Mouse (Mus musculus): ENCODE measurements around the gene Efcab6. TPM values are rescaled to one million over a fixed set of nuclear protein-coding genes. Genes with fewer than 3 reads are reported as not detected.
A peak's percentile ranks its signal among the peaks of the same experiment; 100 is the strongest.

Efcab6 gene
- total and polyA plus RNA-seq, 2 experiments from 2014 or later: 0.52 to 1.6 TPM

DNA sequence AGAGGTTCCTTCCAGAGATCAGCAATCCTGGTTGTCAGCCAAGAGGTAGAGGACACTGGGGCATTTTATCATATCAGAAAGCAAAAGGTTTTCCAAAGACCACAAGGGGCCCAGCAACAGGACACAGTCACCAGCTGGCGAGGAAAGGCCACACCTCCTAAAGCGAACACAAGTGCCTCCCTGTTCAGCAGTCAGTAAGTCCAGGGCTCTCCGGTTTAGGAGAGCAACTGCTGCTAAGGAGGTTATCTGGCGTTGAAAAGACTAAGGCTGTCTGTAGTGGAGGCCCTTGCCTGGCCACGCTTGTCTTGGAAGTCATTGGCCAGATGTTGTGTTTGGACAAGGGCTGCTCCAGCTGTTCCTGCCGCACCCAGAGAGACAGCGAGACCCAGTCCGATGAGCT lies 100.1 kb downstream of the Efcab6 start:
- ATAC-seq (no peak), DNase-seq (ENCODE audit: low spot score) (no peak)
- 73% methylated on average over 8 of the region's 8 CpGs for WGBS
- Histone ChIP-seq H3K36me3 (ENCODE audit: insufficient read depth, low read length) (no peaks in the 10 kb centered on the region), H3K4me2 (ENCODE audit: low read depth, low read length) (no peak overlapping the region), H3K9me3 (ENCODE audit: low read length) (no peaks in the 10 kb centered on the region), H3K27ac (no peak overlapping the region), H3K9ac (replicated peaks; ENCODE audit: low read length) (no peak overlapping the region), H3K4me1 (ENCODE audit: insufficient read depth, low read length) (no peaks in the 10 kb centered on the region; the same call in 1 of the 2 replicates), H3K27me3 (ENCODE audit: insufficient read depth, low read length) (no peaks in the 10 kb centered on the region), H3K4me3 (ENCODE audit: low read length) (no peak overlapping the region)
- TF ChIP-seq CTCF (IDR thresholded peaks at IDR 0.05; ENCODE audit: low read depth): no peak

DNA sequence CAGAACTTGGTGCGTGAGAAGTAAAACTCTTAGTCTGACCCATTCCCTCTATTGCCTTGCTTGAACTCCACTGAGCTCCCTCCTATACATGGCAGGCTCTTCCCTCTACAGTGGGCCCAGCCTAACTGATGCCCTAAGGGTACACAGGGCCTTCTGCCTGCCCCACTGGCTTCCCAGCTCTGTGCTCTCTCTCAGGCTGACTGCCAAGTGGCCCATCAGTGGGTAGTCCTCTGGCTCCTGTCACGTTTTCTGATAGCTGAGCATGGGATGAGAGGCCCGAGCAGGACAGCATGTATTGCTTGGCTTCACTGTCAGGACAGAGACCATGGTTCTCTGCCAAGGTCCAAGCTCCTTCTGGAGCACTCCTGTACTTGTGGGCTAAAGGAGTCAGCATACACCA lies 106.8 kb downstream of the Efcab6 start:
- no peaks in the 10 kb centered on the region for H3K4me1 ChIP-seq (ENCODE audit: insufficient read depth, low read length)
- no peak for TF ChIP-seq CTCF (IDR thresholded peaks at IDR 0.05; ENCODE audit: low read depth)
- H3K4me2 ChIP-seq (ENCODE audit: low read depth, low read length): no peak overlapping the region
- H3K9me3 ChIP-seq (ENCODE audit: low read length): no peaks in the 10 kb centered on the region
- H3K36me3 ChIP-seq (ENCODE audit: insufficient read depth, low read length): no peaks in the 10 kb centered on the region
- no peak for ATAC-seq
- H3K27ac ChIP-seq: no peak overlapping the region
- H3K27me3 ChIP-seq (ENCODE audit: insufficient read depth, low read length): no peaks in the 10 kb centered on the region
- H3K9ac ChIP-seq (replicated peaks; ENCODE audit: low read length): no peak overlapping the region
- 53% methylated on average over 3 of the region's 3 CpGs for WGBS
- DNase-seq (ENCODE audit: low spot score): peak; percentile 37
- H3K4me3 ChIP-seq (ENCODE audit: low read length): no peak overlapping the region

DNA sequence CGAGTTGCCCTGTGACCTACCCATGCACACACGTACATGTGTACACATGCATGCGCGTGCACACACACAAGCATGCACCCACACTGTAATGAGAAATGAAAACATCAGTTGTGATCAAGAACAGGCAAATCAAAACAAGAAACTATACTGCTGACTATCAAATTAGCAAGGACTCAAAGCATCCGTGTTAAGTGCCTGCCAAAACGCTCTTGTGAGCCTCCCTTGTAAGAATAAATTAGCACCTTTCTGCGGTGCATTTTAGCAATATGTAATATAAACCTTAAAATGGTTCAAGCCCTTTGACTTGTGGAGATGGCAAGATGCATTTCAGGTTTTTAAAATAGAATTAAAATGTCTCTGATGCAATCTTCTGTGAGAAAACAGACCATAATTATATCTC lies 108.2 kb downstream of the Efcab6 start:
- DNase-seq (ENCODE audit: low spot score) (no peak), ATAC-seq (no peak)
- Histone ChIP-seq H3K4me3 (ENCODE audit: low read length) (no peak overlapping the region), H3K9ac (replicated peaks; ENCODE audit: low read length) (no peak overlapping the region), H3K27me3 (ENCODE audit: insufficient read depth, low read length) (no peaks in the 10 kb centered on the region), H3K27ac (no peak overlapping the region), H3K4me2 (ENCODE audit: low read depth, low read length) (no peak overlapping the region), H3K4me1 (ENCODE audit: insufficient read depth, low read length) (no peaks in the 10 kb centered on the region), H3K36me3 (ENCODE audit: insufficient read depth, low read length) (no peaks in the 10 kb centered on the region), H3K9me3 (ENCODE audit: low read length) (no peaks in the 10 kb centered on the region)
- 90% methylated on average over 7 of the region's 7 CpGs for WGBS
- no peak for TF ChIP-seq CTCF (IDR thresholded peaks at IDR 0.05; ENCODE audit: low read depth)

DNA sequence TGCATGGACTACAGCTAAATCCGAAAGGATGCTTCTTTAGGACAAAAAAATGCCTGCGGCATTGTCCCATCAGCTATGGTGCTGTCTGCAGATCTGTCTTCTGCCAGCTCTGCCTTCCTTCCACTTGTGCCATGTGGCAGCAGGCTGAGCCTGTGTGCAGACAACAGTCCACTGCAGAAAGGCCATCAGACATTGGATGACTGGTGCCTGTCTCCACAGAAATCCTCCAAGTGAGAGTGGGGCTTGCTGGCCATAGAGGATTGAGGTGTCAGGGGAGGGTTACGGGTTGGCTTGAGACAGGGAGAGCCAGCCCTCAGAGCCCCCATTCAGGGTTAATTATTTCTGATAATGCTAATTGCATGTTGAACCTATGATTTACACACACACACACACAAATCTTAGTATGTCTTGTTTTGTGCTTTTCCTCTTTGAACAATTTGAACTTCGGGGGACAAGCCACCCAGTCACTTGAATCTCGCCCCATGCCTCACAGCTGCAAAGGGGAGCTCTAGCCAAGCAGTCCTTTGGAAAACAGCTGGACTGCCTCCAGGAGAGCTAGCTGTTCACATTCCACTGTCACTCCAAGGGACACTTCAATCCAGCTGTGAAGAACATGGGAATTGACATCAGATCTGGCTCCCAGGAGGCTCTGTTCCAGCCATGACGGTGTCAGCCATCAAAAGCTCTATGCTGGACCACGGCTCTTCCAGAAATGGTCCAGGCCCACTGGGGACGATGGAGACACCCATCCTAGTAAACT lies 109.1 kb downstream of the Efcab6 start:
- no peaks in the 10 kb centered on the region for H3K27me3 ChIP-seq (ENCODE audit: insufficient read depth, low read length)
- ATAC-seq: no peak
- no peak for TF ChIP-seq CTCF (IDR thresholded peaks at IDR 0.05; ENCODE audit: low read depth)
- H3K9me3 ChIP-seq (ENCODE audit: low read length): no peaks in the 10 kb centered on the region
- H3K36me3 ChIP-seq (ENCODE audit: insufficient read depth, low read length): no peaks in the 10 kb centered on the region
- H3K4me2 ChIP-seq (ENCODE audit: low read depth, low read length): no peak overlapping the region
- no peak for DNase-seq (ENCODE audit: low spot score)
- H3K27ac ChIP-seq: no peak overlapping the region
- H3K4me3 ChIP-seq (ENCODE audit: low read length): no peak overlapping the region
- no peak overlapping the region for H3K9ac ChIP-seq (replicated peaks; ENCODE audit: low read length)
- 81% methylated on average over 8 of the region's 8 CpGs for WGBS
- no peaks in the 10 kb centered on the region for H3K4me1 ChIP-seq (ENCODE audit: insufficient read depth, low read length)

DNA sequence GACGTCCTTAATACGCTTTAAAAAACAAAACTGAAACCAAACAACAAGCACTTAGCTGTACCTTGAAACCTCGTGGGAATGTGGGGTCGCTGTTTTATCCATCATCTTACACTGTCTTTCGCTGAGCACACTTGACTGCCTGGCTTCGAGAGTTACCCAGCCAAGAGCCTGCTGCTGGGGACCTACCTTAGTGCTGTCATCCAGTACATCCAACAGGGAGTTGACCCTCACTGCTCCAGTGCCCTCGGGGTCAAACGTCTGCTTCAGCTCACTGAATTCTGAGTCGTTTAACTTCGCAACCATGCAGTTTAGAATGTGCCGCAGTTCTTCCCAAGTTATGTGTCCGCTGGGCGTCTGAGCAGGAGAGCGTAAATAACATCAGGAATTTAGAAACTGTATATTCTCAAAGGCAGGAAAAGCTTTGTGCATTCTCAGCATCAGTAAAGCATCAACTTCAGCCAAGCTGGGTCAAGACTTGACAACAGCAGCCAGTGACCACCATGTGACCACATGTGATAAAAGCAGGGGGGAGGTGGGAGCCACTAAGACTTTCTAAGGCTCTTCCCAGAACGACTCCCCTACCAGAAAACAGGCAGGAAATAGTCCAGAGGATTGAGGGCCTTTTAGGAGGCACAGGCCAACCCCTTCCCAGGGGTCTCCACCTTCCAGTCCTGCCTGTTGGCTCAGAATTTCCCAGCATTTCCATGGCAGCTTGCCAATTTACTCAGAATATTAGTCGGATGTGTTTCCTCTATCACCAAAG lies 115.3 kb downstream of the Efcab6 start:
- Histone ChIP-seq H3K9me3 (ENCODE audit: low read length) (no peaks in the 10 kb centered on the region), H3K4me3 (ENCODE audit: low read length) (no peak overlapping the region), H3K36me3 (ENCODE audit: insufficient read depth, low read length) (no peaks in the 10 kb centered on the region), H3K4me1 (ENCODE audit: insufficient read depth, low read length) (no peaks in the 10 kb centered on the region), H3K27me3 (ENCODE audit: insufficient read depth, low read length) (no peaks in the 10 kb centered on the region), H3K4me2 (ENCODE audit: low read depth, low read length) (no peak overlapping the region), H3K27ac (no peak overlapping the region), H3K9ac (replicated peaks; ENCODE audit: low read length) (no peak overlapping the region)
- 51% methylated on average over 16 of the region's 16 CpGs for WGBS
- TF ChIP-seq CTCF (IDR thresholded peaks at IDR 0.05; ENCODE audit: low read depth): no peak
- DNase-seq (ENCODE audit: low spot score) (no peak), ATAC-seq (no peak)

DNA sequence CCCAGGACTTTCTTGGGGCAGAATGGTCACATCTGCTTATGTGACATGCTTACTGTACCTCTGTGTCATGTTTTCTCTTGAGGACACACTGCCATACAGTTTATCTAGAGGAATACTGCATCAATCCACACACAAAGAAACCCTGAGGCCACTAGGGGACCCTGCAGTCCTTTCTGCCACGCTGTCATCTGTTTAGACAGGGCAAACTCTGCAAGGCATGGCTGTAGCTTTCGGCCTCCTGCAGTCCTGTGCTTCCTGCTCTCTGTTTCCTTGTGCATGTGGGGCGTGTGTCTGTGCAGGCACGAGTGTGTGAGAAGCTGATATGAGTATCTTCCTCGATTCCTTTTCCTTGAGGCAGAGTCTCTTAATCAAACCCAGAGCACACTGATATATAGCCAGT lies 125.5 kb downstream of the Efcab6 start:
- ATAC-seq: no peak

DNA sequence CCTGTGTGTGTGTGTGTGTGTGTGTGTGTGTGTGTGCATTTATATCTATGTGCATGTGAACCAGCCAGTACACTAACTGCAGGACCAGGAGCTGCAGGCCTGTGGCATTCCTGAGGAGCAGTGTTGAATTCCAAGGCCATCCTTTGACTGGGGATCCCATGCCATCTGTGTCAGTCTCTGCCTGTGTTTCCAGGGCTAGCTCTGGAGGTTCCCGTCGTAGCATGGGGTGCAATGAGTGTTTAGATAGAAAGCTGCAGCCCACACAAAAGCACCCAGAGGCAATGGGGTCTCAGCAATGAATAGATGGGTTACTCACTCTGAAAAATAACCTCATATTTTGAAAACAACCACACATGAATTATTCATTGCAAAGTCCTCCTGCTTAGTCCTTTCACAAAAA lies 126.7 kb downstream of the Efcab6 start:
- ATAC-seq: no peak
- no peak overlapping the region for H3K4me3 ChIP-seq (ENCODE audit: low read length)
- H3K4me1 ChIP-seq (ENCODE audit: insufficient read depth, low read length): no peaks in the 10 kb centered on the region
- no peak for TF ChIP-seq CTCF (IDR thresholded peaks at IDR 0.05; ENCODE audit: low read depth)
- WGBS: 33% methylated on average over 2 of the region's 2 CpGs
- no peak overlapping the region for H3K27ac ChIP-seq
- H3K36me3 ChIP-seq (ENCODE audit: insufficient read depth, low read length): no peaks in the 10 kb centered on the region
- H3K4me2 ChIP-seq (ENCODE audit: low read depth, low read length): no peak overlapping the region
- DNase-seq (ENCODE audit: low spot score): no peak
- no peaks in the 10 kb centered on the region for H3K27me3 ChIP-seq (ENCODE audit: insufficient read depth, low read length)
- no peaks in the 10 kb centered on the region for H3K9me3 ChIP-seq (ENCODE audit: low read length)
- H3K9ac ChIP-seq (replicated peaks; ENCODE audit: low read length): no peak overlapping the region

More for the DNA sequence above, 125.5 kb downstream of the Efcab6 start:
- Histone ChIP-seq H3K4me3 (ENCODE audit: low read length) (no peak overlapping the region), H3K9ac (replicated peaks; ENCODE audit: low read length) (no peak overlapping the region), H3K4me2 (ENCODE audit: low read depth, low read length) (no peak overlapping the region), H3K27ac (no peak overlapping the region), H3K4me1 (ENCODE audit: insufficient read depth, low read length) (no peaks in the 10 kb centered on the region), H3K9me3 (ENCODE audit: low read length) (no peaks in the 10 kb centered on the region), H3K36me3 (ENCODE audit: insufficient read depth, low read length) (no peaks in the 10 kb centered on the region), H3K27me3 (ENCODE audit: insufficient read depth, low read length) (no peaks in the 10 kb centered on the region)
- peak; percentile 20 for DNase-seq (ENCODE audit: low spot score)
- TF ChIP-seq CTCF (IDR thresholded peaks at IDR 0.05; ENCODE audit: low read depth): peak; percentile 67
- WGBS: 35% methylated on average over 5 of the region's 5 CpGs
